In the genomic region with DNA sequence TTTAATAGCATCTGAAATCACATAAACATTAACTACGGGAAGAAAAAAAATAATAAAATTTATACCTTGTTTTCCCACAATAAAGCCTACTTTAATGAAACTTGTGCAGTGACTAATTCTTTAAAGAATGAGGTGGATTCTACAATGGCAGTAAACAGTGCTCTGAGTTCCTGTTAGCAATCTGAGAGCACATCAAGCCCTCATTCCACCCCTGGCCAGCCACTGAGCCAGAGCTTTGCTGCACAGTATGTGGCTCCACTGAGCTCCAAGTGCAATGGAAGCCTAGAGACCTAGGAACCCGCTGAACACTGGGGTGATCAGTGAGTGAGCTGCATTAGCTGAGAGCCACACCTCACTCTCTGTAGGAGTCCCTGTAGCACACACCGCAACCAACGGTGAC, we compare ENCODE assay signal across 18 mouse cellular contexts.
A peak's percentile ranks its signal among the peaks of the same experiment; 100 is the strongest.
DNase-seq lines count a peak whose midpoint lies in the region; ATAC-seq and TF ChIP-seq lines count a peak whose summit lies in the region.
"Had no signal": no experiment of that assay in that cellular context is flagged by ENCODE, and none has a peak within 500 bp of the region (broad histone marks: within the 10 kb centered on the region; RNA-seq: fewer than 3 reads in every experiment).

No protein-coding gene starts in this region.

- H3K36me3 ChIP-seq in heart, embryonic 10.5 days: no peaks in the 10 kb centered on the region
- no peaks in the 10 kb centered on the region for H3K36me3 ChIP-seq in kidney, embryonic 15.5 days
- H3K36me3 ChIP-seq in limb, embryonic 10.5 days: no peaks in the 10 kb centered on the region
- H3K36me3 ChIP-seq: forebrain, embryonic 15.5 days; hindbrain, embryonic 13.5 days had no signal

- CTCF ChIA-PET in Patski (lab: Charles Lee): interaction anchor here (0.8 to 1.4 kb wide), 2 partner anchors 197 to 244 kb away, joined by 3 to 4 read pairs; no protein-coding TSS in a partner anchor

- H3K4me2 ChIP-seq in kidney, embryonic 15.5 days: no peak overlapping the region
- H3K4me2 ChIP-seq: forebrain, embryonic 15.5 days; hindbrain, embryonic 13.5 days had no signal

- in situ Hi-C loops in Patski (cut with MboI; ENCODE audit: low pct_unique_long_range_greater_than_20kb): no loop called here

- H3K4me3 ChIP-seq in heart, embryonic 10.5 days: no peak overlapping the region
- H3K4me3 ChIP-seq in kidney, embryonic 15.5 days (replicated peaks): no peak overlapping the region
- no peak overlapping the region for H3K4me3 ChIP-seq in limb, embryonic 10.5 days
- H3K4me3 ChIP-seq: forebrain, embryonic 15.5 days; hindbrain, embryonic 13.5 days had no signal

- no peak for DNase-seq in heart, embryonic 10.5 days (ENCODE audit: low spot score)
- no peak for DNase-seq in heart, postnatal 4 days
- DNase-seq in kidney, postnatal 4 days: no peak
- peak; percentile 81 for DNase-seq in Patski (ENCODE audit: low read depth, low spot score)
- DNase-seq in limb, embryonic 10.5 days (ENCODE audit: low spot score): no peak
- no peak for DNase-seq in adrenal gland, adult 18-20 months (ENCODE audit: low spot score in 2 of 2)
- DNase-seq: adrenal gland, postnatal 14 days; cerebellum, adult 11-12 months; cerebellum, adult 9-10 months; cerebellum, postnatal 25 days; gastrocnemius, postnatal 36 days; heart, adult 18-20 months; heart, postnatal 10 days had no signal

- no peaks in the 10 kb centered on the region for H3K27me3 ChIP-seq in heart, embryonic 10.5 days (ENCODE audit: insufficient read depth, poor library complexity, severe bottlenecking)
- no peaks in the 10 kb centered on the region for H3K27me3 ChIP-seq in kidney, embryonic 15.5 days
- no peaks in the 10 kb centered on the region for H3K27me3 ChIP-seq in Patski
- H3K27me3 ChIP-seq in limb, embryonic 10.5 days (ENCODE audit: low read depth, poor library complexity, severe bottlenecking): no peaks in the 10 kb centered on the region
- H3K27me3 ChIP-seq: forebrain, embryonic 15.5 days; hindbrain, embryonic 13.5 days had no signal

- 59% methylated on average over 4 of the region's 4 CpGs for WGBS in heart, embryonic 10.5 days
- 65% methylated on average over 4 of the region's 4 CpGs for WGBS in kidney, embryonic 15.5 days
- 69% methylated on average over 4 of the region's 4 CpGs for WGBS in limb, embryonic 10.5 days

- H3K4me1 ChIP-seq in heart, embryonic 10.5 days: peaks cover 67% of the 10 kb centered on the region
- peaks cover 17% of the 10 kb centered on the region for H3K4me1 ChIP-seq in kidney, embryonic 15.5 days
- peaks cover 38% of the 10 kb centered on the region for H3K4me1 ChIP-seq in limb, embryonic 10.5 days
- H3K4me1 ChIP-seq: forebrain, embryonic 15.5 days; hindbrain, embryonic 13.5 days had no signal

- no peak overlapping the region for H3K9ac ChIP-seq in kidney, embryonic 15.5 days
- H3K9ac ChIP-seq: forebrain, embryonic 15.5 days; hindbrain, embryonic 13.5 days had no signal

- POLR2A ChIA-PET in Patski (lab: Charles Lee): no interaction called here

- H3K27ac ChIP-seq in heart, embryonic 10.5 days: 0 out of 2 replicates have a peak overlapping the region, but pooled peaks have one; percentile 9
- peak overlapping the region; percentile 41; the same call in 1 of the 2 replicates for H3K27ac ChIP-seq in kidney, embryonic 15.5 days
- peak overlapping the region; percentile 31; the same call in 1 of the 2 replicates for H3K27ac ChIP-seq in limb, embryonic 10.5 days
- H3K27ac ChIP-seq: forebrain, embryonic 15.5 days; hindbrain, embryonic 13.5 days; hindbrain, postnatal 0 days had no signal

- ATAC-seq in kidney, embryonic 15.5 days (replicated peaks; ENCODE audit: low FRiP score): no peak
- peak; percentile 96 for ATAC-seq in Patski
- ATAC-seq in activated CD4-positive, CD25-positive, alpha-beta regulatory T cell, adult 4 months: no peak
- ATAC-seq: forebrain, embryonic 15.5 days; hindbrain, postnatal 0 days had no signal

- TF ChIP-seq CTCF in Patski (IDR thresholded peaks at IDR 0.05): no peak

- no peaks in the 10 kb centered on the region for H3K9me3 ChIP-seq in heart, embryonic 10.5 days
- no peaks in the 10 kb centered on the region for H3K9me3 ChIP-seq in kidney, embryonic 15.5 days (replicated peaks)
- H3K9me3 ChIP-seq in limb, embryonic 10.5 days (replicated peaks): no peaks in the 10 kb centered on the region
- H3K9me3 ChIP-seq: forebrain, embryonic 15.5 days; hindbrain, embryonic 13.5 days had no signal
